Mouse (Mus musculus) left cerebral cortex, adult 8-10 months (tissue): ENCODE data around the gene Gm28305. TPM values are rescaled to one million over a fixed set of nuclear protein-coding genes. Genes with fewer than 3 reads are reported as not detected.
A peak's percentile ranks its signal among the peaks of the same experiment; 100 is the strongest.

ENCODE experiments used
- DNase-seq, 2 experiments: peaks; one replicate each; pipeline ENCODE4 v3.0.0; 2022; ENCODE audit warnings: low spot score in 2 of 2
- total RNA-seq, 4 experiments: library from RNA; stranded (reverse); gene quantifications; 2 replicates each; pipeline ENCODE4 v1.2.4; 2022

Gene Gm28305
- total RNA-seq, result not detected

DNA sequence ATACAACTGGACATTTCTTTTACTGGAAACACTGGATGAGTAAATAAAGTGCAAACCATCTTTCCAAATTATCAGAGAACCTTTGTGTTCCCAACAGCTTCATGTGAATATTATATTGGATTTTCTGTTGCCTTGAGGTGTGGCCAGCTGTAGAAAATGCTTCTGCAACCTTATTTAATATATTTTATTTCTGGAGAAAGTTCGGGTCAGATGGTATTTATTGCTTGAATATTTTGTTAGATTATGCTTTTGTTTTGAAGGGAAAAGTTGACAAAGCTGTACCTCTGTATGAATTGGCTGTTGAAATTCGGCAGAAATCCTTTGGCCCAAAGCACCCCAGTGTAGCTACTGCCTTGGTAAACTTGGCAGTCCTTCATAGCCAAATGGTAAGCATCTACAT, at the start of gene Gm28305:
Gene Gm28305, plus strand, starts transcription at position 301 of the 400 bp plus-strand sequence.
- no peak for DNase-seq

- DNase-seq, result no peak
Measured at GRCm38 (mm10) chr9:103996496-103996895, 44.0 kb upstream of the Gm28305 start.

DNA sequence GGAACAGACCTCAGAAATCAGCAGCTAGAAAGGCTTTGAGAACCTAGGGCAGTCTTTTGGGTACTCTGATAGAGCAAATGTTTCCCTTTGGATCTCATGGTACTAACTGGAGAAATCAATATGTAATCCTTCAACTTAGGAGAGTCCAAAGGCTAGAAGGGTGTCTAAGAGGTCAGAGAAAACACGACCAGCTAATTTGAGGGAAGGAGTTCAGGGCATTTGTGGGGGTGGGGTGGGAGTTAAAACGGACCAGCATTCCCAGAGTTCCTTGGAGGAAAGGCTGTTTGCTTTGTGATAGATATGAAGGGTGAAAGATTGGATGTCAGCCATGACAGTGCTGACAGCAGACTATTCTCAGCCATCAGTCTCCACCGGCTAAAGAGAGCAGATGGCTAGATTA, 39.9 kb upstream of the Gm28305 start:
- DNase-seq, result no peak

DNA sequence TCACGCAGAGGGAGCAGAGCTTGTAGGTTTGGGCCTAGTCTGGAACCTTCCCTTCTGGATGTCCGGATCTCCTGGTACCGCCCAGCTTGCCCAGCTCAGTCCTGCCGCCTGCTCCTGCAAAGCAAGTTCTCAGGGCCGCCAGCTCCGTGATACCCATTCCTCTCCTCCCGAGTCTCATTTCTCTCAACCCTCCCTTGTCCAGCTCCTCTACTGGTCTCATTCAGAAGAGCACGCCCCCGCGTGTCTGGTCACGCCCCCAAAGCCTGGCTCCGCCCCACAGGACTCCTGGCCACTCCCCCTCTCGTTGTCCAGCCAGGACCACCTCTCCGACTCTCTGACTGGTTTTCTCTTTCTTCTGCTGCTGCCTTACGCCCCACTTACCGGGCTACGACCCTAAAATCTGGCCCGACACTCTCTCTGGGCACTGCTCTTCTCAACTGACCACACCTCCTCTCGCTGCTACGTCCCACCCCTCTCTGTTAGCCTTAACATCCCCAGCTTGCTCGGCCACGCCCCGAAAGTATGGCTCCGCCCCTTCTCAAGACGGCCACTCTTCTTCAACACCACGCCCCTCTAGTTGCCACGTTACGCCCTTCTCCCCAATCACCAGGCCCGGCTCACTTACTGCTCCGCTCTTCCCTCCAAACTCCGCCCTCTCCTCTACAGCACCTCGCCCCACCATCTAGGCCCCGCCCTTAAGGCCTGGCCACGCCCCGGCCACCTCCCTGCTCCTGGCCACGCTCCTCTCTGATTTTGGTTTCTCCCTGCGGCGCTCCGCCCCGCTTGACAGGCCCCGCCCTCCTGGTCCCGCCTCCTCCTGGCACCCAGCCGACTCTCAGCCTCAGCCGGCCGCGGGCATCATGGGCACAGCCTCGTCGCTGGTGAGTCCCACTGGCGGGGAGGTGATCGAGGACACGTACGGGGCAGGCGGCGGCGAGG, 38.3 kb upstream of the Gm28305 start, which contains the start of gene Nphp3:
Gene Nphp3, plus strand, starts transcription at position 624 of the 939 bp plus-strand sequence.
- DNase-seq, result peak; percentile 96 to 100

GRCm38 (mm10) chr9:104002913-104003330, 37.5 kb upstream of the Gm28305 start:
- DNase-seq, result peak in 1 of 2 experiments; percentile 57

GRCm38 (mm10) chr9:104014526-104014925, 25.9 kb upstream of the Gm28305 start:
- DNase-seq, result no peak

DNA sequence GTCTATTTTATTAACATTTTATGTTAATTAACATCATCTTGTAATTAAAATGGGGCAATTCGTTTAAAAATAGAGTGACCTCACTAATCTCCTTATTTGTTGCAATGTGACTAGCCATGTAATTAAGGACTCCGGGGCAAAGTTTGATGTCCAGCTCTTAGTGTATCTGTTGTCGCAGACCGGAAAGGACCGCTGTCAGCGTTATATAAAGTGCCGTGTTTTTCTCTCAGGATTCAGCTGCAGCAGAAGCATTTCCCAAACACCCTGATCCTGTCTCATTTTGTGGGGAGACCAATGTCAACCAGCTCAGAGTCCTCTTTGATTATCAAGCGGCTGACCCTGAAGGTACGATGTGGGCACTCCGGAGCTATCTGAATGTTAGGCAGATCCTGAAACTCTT, 19.4 kb upstream of the Gm28305 start:
- DNase-seq, result no peak

- DNase-seq, result no peak
Measured at GRCm38 (mm10) chr9:104027186-104027585, 13.3 kb upstream of the Gm28305 start.

- no peak for DNase-seq
Measured at GRCm38 (mm10) chr9:104029861-104030260, 10.6 kb upstream of the Gm28305 start.

DNA sequence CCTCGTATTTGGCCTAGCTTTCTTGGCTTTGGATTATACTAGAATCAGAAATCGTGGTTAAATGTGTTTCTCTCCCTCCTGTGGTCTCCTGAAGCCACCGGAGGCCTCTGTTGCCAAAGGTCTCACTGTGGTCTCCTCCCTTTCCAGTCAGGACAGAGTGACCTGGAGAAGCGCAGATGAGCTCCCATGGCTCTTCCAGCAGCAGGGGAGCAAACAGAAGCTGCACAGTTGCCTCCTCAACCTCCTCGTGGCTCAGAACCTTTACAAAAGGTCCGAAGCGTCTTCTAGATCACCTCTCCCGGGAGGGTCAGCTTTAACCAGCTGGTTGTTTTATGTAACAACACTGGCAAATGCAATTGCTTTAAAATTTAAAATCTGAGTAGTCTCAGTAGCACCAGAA, 6.2 kb upstream of the Gm28305 start:
- no peak for DNase-seq

- DNase-seq, result no peak
Measured at GRCm38 (mm10) chr9:104034718-104035117, 5.7 kb upstream of the Gm28305 start.

DNA sequence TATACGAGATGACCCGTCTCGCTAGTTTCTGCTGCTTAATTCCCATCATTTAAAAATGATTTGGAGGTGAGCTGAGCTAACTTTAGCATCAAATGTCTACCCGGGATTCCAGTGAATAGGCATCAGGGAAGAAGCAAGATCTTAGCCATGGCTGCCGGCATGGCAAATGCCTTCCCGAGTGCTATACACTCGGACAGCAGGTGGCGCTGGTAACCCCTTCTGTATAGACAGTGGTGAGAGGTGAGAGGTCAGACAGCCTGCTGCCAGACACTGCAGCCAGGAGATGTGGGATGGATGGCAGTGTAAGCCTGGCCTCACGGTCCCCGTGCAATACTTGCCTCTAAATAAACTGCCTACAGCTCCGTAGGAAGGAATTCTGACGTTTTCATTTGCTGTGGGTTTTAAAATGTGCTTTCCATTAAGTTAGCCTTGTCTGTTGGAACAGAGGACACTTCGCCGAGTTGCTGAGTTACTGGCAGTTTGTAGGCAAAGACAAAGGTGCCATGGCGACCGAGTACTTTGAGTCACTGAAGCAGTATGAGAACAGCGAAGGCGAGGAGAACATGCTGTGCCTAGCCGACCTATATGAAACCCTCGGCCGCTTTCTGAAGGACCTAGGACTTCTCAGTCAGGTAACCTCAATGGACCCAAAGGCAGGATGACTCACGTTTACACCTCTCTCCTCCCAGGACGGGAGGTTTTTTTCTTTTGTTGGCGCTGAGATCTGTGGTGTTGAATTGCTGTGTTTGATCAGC, 5.0 kb upstream of the Gm28305 start:
- DNase-seq, result peak; percentile 46 to 65

- no peak for DNase-seq
Measured at GRCm38 (mm10) chr9:104038266-104038665, 2.2 kb upstream of the Gm28305 start.

- no peak for DNase-seq
Measured at GRCm38 (mm10) chr9:104039031-104039695, 1.3 kb upstream of the Gm28305 start.

DNA sequence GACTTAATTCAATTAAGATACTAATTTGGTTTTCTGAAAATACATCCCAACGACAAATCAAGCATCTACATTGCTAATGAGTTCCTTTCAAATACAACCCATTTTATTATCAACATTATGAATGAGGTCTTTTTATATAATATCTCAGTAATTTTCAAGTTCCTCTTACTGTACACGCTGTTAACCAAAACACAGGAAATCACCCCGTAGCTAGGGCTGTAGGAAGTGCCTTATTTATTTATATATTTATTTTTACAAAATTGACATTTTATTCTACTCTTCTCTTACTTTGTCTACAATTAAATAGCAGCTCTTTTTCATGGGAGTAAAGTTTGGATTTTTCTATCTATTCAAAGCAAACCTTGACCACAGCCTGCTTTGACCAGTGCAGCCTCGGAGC, 720 bp upstream of the Gm28305 start:
- DNase-seq, result no peak

GRCm38 (mm10) chr9:104043676-104044075, 3.2 kb downstream of the Gm28305 start:
- no peak for DNase-seq

- DNase-seq, result no peak
Measured at GRCm38 (mm10) chr9:104051028-104051427, 10.6 kb downstream of the Gm28305 start.

- peak in 1 of 2 experiments; percentile 43 for DNase-seq
Measured at GRCm38 (mm10) chr9:104062430-104063243, 22.2 kb downstream of the Gm28305 start, which contains the start of gene Uba5. TSS of gene Uba5 (minus strand) at chr9:104063134.

- peak; percentile 81 to 88 for DNase-seq
Measured at GRCm38 (mm10) chr9:104063244-104063961, 22.9 kb downstream of the Gm28305 start, which contains the start of gene Acad11. TSS of gene Acad11 (plus strand) at chr9:104063377.

DNA sequence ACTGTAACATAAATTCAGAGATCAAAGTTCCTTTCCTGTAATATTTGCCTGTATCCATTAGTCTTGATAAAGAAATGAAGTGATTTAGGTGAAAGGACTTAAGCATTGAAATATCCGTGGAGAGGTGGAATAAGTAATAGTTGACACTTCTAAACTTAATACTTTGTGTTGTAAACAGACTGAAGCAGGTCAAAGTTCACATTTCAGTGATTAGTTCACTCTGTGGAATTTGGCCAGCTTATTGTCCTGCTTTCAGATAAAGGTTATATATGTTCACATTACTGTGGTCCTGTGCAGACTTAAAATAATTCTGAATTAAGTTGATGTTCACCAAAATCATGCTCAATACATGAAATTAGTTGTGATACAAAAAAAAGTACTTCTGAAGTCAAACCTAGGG, 24.1 kb downstream of the Gm28305 start:
- DNase-seq, result no peak
